Mouse (Mus musculus): ENCODE results near the gene Retsat. TPM values are rescaled to one million over a fixed set of nuclear protein-coding genes. Genes with fewer than 3 reads are reported as not detected.

Retsat gene
- polyA plus RNA-seq, 1 experiment: 10.1 TPM

GRCm38 (mm10) chr6:72620920-72621319, 22.6 kb downstream of the Retsat start:
- DNase-seq (ENCODE audit: extremely low spot score in 1 of 2, low spot score in 1 of 2): no peak

GRCm38 (mm10) chr6:72622917-72623316, 24.6 kb downstream of the Retsat start:
- no peak for DNase-seq (ENCODE audit: extremely low spot score in 1 of 2, low spot score in 1 of 2)

- no peak for DNase-seq (ENCODE audit: extremely low spot score in 1 of 2, low spot score in 1 of 2)
Measured at GRCm38 (mm10) chr6:72623661-72624402, 25.6 kb downstream of the Retsat start.

GRCm38 (mm10) chr6:72626391-72626790, 28.1 kb downstream of the Retsat start:
- DNase-seq (ENCODE audit: extremely low spot score in 1 of 2, low spot score in 1 of 2): no peak

GRCm38 (mm10) chr6:72627276-72627675, 29.0 kb downstream of the Retsat start:
- no peak for DNase-seq (ENCODE audit: extremely low spot score in 1 of 2, low spot score in 1 of 2)

GRCm38 (mm10) chr6:72630370-72630769, 32.1 kb downstream of the Retsat start:
- DNase-seq (ENCODE audit: extremely low spot score in 1 of 2, low spot score in 1 of 2): no peak

- no peak for DNase-seq (ENCODE audit: extremely low spot score in 1 of 2, low spot score in 1 of 2)
Measured at GRCm38 (mm10) chr6:72630961-72631360, 32.7 kb downstream of the Retsat start.

GRCm38 (mm10) chr6:72631700-72632099, 33.4 kb downstream of the Retsat start:
- no peak for DNase-seq (ENCODE audit: extremely low spot score in 1 of 2, low spot score in 1 of 2)

GRCm38 (mm10) chr6:72634311-72634710, 36.0 kb downstream of the Retsat start:
- DNase-seq (ENCODE audit: extremely low spot score in 1 of 2, low spot score in 1 of 2): no peak

- peak; percentile 49 to 83 for DNase-seq (ENCODE audit: extremely low spot score in 1 of 2, low spot score in 1 of 2)
Measured at GRCm38 (mm10) chr6:72635760-72636431, 37.6 kb downstream of the Retsat start.

- no peak for DNase-seq (ENCODE audit: extremely low spot score in 1 of 2, low spot score in 1 of 2)
Measured at GRCm38 (mm10) chr6:72636940-72637339, 38.7 kb downstream of the Retsat start.

GRCm38 (mm10) chr6:72641218-72641954, 43.1 kb downstream of the Retsat start:
- no peak for DNase-seq (ENCODE audit: extremely low spot score in 1 of 2, low spot score in 1 of 2)

GRCm38 (mm10) chr6:72644576-72644975, 46.3 kb downstream of the Retsat start:
- no peak for DNase-seq (ENCODE audit: extremely low spot score in 1 of 2, low spot score in 1 of 2)

- no peak for DNase-seq (ENCODE audit: extremely low spot score in 1 of 2, low spot score in 1 of 2)
Measured at GRCm38 (mm10) chr6:72645364-72645763, 47.1 kb downstream of the Retsat start.

GRCm38 (mm10) chr6:72647383-72647820, 49.1 kb downstream of the Retsat start:
- peak; percentile 66 to 91 for DNase-seq (ENCODE audit: extremely low spot score in 1 of 2, low spot score in 1 of 2)

GRCm38 (mm10) chr6:72648002-72648595, 49.8 kb downstream of the Retsat start:
- no peak for DNase-seq (ENCODE audit: extremely low spot score in 1 of 2, low spot score in 1 of 2)

- DNase-seq (ENCODE audit: extremely low spot score in 1 of 2, low spot score in 1 of 2): peak; percentile 62 to 85
Measured at GRCm38 (mm10) chr6:72650338-72650851, 52.1 kb downstream of the Retsat start.

GRCm38 (mm10) chr6:72653419-72653818, 55.1 kb downstream of the Retsat start:
- no peak for DNase-seq (ENCODE audit: extremely low spot score in 1 of 2, low spot score in 1 of 2)

- DNase-seq (ENCODE audit: extremely low spot score in 1 of 2, low spot score in 1 of 2): no peak
Measured at GRCm38 (mm10) chr6:72654355-72654754, 56.1 kb downstream of the Retsat start.

GRCm38 (mm10) chr6:72655309-72656052, 57.2 kb downstream of the Retsat start:
- peak in 1 of 2 experiments; percentile 36 for DNase-seq (ENCODE audit: extremely low spot score in 1 of 2, low spot score in 1 of 2)
